Mouse (Mus musculus): ENCODE data around the gene Arhgap28. TPM values are rescaled to one million over a fixed set of nuclear protein-coding genes. Genes with fewer than 3 reads are reported as not detected.

Gene Arhgap28
- polyA plus RNA-seq, 1 experiment from 2014 or later = 11.5 TPM

GRCm38 (mm10) chr17:67813666-67814065 is 190.3 kb downstream of the Arhgap28 start:
- WGBS = 89% methylated on average over 6 of the region's 6 CpGs
- H3K36me3 ChIP-seq (ENCODE audit: insufficient read depth, low read length) = peaks cover 36% of the 10 kb centered on the region
- no peak overlapping the region for H3K9ac ChIP-seq (ENCODE audit: low read depth, low read length)
- no peaks in the 10 kb centered on the region for H3K9me3 ChIP-seq (replicated peaks; ENCODE audit: low read length)
- no peak overlapping the region for H3K4me3 ChIP-seq (replicated peaks; ENCODE audit: low read depth, low read length)
- no peak overlapping the region for H3K27ac ChIP-seq
- ATAC-seq (replicated peaks; ENCODE audit: low FRiP score, low read depth) (no peak), DNase-seq (ENCODE audit: low spot score) (no peak)
- no peak overlapping the region for H3K4me2 ChIP-seq (ENCODE audit: low read length)
- no peaks in the 10 kb centered on the region for H3K27me3 ChIP-seq (ENCODE audit: insufficient read depth, low read length)
- TF ChIP-seq CTCF (IDR thresholded peaks at IDR 0.05; ENCODE audit: low read depth) = no peak
- H3K4me1 ChIP-seq (replicated peaks; ENCODE audit: insufficient read depth, low read length) = no peaks in the 10 kb centered on the region

- 93% methylated on average over 16 of the region's 16 CpGs for WGBS
- TF ChIP-seq CTCF (IDR thresholded peaks at IDR 0.05; ENCODE audit: low read depth) = no peak
Observed at GRCm38 (mm10) chr17:67809171-67809570, 194.7 kb downstream of the Arhgap28 start.

More at GRCm38 (mm10) chr17:67809171-67809570, 194.7 kb downstream of the Arhgap28 start:
- DNase-seq (ENCODE audit: low spot score) = no peak
- H3K4me1 ChIP-seq (replicated peaks; ENCODE audit: insufficient read depth, low read length) = no peaks in the 10 kb centered on the region
- H3K27me3 ChIP-seq (ENCODE audit: insufficient read depth, low read length) = no peaks in the 10 kb centered on the region
- no peak overlapping the region for H3K4me3 ChIP-seq (replicated peaks; ENCODE audit: low read depth, low read length)
- H3K9me3 ChIP-seq (replicated peaks; ENCODE audit: low read length) = no peaks in the 10 kb centered on the region
- H3K36me3 ChIP-seq (ENCODE audit: insufficient read depth, low read length) = peaks cover 21% of the 10 kb centered on the region; the same call in 1 of the 2 replicates
- H3K9ac ChIP-seq (ENCODE audit: low read depth, low read length) = no peak overlapping the region
- no peak overlapping the region for H3K4me2 ChIP-seq (ENCODE audit: low read length)
- H3K27ac ChIP-seq = no peak overlapping the region
- ATAC-seq (replicated peaks; ENCODE audit: low FRiP score, low read depth) = no peak

Measured in kidney, postnatal 0 days (tissue).